Mouse (Mus musculus): ENCODE data around the gene Pfas.
A peak's percentile ranks its signal among the peaks of the same experiment; 100 is the strongest.

The Pfas gene

DNA sequence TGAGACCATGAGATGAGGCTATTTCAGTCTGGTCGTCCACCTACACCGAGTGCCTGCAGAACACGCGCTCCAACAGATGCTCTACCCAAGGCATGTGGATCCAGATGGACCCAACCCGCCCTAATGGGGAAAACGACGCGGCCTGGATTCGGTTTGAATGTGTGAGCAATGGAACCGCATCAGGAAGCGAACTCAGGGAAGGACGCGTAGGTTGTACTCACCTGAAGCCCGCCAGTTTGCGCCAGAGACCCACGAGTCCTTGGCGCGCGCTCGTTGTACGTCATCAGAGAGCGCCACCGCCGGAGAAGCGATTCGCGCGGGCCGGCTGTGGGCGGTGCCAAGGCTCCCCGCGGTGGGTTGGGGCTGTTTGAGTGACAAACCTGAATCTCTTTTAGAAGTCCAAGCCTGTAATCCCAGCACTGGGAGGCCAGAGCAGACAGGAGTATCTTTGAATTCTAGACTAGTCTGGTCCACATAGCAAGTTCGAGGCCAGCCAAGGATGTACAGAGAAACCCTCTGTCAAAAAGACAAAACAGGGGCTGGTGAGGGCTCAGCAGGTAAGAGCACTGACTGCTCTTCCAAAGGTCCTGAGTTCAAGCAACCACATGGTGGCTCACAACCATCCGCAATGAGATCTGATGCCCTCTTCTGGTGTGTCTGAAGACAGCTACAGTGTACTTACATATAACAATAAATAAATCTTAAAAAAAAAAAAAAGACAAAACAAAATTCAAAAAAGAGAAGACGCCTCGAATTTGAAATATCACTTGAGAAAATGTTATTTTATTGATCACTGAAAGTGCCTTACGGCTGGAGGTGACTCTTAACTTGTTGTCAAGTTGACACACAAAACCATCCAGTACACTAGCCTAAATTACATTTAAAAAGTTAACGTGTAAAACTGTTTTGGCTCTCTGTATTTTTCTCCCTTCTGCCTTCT lies at the start of gene Pfas:
Gene Pfas, minus strand, starts transcription at position 279 of the 940 bp plus-strand sequence.
- peak; percentile 46 for DNase-seq (ENCODE audit: low read depth)

DNA sequence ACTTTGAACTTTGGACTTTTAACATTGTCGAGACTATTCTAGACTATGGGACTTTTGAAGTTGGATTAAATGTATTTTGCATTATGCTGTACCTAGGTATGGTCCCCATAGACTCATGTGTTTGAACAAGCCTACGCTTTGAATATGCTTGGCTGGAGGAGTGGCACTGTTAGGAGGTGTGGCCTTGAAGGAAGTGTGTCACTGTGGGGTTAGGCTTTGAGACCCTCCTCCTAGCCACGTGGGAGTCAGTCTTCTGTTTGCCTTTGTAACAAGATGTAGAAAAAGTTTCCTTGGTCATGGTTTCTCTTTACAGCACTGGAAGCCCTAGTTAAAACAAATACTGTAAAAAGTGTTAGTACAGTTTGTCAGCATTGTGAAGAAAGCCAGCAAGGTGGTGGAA lies 45.6 kb upstream of the Pfas start:
- DNase-seq (ENCODE audit: low read depth) = no peak

DNA sequence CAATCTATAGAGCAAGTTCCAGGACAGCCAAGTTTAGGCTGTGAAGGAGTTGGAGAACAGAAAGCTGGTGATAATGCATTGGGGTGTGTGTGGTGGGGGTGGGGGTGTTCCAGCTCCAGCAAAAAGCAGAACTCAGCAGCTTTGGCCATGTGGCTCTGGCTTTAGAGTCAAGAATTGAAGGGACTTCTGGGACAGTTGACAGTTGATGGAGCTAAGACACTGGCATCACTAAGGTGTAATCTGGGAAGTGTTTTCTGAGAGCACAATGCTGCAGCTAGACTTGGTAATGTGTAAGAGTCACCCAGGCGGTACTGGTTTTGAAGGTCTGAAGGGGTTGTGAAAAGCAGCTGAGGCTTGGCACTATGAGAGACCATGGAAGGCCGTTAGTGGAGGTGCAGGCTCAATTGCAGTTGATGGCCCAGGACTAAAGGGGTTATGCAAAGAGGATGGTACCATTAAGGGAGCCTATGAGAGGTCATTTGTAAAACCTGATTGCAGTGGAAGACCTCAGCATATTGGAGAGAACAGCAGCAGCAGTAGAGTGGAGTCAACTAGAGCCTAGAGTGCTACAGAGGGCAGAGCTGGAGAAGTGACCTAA lies 44.7 kb upstream of the Pfas start:
- DNase-seq (ENCODE audit: low read depth) = no peak

DNA sequence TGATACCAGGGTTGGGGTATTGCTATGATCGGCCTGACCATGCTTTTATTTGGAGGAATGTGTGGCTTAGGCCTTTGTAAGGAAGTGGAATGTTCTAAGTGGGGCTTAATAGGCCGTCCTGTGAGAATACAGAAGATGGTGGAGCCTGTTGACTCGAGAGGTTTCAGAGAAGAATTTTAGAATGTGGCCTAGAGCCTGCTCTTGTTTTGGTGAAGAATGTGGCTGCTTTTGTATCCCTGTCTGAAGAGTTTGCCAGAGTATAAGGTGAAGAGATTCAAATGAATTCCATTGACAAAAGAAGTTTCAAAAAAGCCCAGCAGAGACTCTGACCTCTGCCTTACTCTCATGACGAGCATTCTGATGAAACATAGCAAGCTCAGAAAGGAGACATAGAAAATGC lies 43.5 kb upstream of the Pfas start:
- no peak for DNase-seq (ENCODE audit: low read depth)

DNA sequence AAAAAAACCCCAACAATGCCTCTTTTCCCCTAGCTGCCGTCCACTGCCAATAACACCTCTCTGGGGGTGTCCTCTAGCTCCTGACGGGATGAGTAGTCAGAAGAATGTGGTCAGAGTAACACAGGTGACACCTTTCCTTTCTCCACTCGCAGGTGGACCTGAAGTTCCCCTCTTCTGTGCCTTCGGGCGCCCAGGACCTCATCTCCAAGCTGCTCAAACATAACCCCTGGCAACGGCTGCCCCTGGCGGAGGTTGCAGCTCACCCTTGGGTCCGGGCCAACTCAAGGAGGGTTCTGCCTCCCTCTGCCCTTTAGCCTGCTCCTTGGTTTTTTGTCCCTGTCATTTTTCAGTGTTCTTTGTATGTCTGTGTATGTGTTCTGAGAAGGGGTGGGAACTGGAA lies 42.5 kb upstream of the Pfas start:
- no peak for DNase-seq (ENCODE audit: low read depth)

DNA sequence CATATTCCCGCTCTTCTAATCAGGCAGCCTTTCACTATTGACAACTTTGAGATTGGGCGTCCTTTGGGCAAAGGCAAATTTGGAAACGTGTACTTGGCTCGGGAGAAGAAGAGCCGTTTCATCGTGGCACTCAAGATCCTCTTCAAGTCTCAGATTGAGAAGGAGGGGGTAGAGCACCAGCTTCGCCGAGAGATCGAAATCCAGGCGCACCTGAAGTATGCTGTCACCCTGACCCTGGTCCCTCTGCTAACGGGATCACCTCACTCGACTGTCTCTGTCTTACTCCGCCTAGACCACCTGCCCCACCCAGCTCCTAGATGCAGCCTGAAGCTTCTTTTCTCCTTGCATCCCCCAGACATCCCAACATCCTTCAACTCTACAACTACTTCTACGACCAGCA lies 39.9 kb upstream of the Pfas start:
- DNase-seq (ENCODE audit: low read depth) = no peak

DNA sequence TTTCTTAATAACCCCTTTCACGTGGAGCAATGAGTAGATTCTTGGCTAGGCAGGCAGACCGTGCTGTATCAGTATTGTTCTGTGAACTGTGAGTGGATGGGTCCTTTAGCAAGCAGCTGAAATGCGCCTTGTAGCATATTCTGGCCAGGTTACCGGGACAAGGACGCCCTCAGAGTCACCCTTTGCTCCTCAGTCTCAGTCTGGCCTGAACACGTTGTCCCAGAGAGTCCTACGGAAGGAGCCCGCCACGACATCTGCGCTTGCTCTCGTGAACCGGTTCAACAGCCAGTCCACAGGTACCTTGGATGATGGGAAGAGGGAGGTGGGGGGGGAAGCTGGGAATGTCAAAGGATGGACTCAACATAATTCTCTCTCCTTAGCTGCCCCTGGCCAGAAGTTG lies 39.3 kb upstream of the Pfas start:
- no peak for DNase-seq (ENCODE audit: low read depth)

DNA sequence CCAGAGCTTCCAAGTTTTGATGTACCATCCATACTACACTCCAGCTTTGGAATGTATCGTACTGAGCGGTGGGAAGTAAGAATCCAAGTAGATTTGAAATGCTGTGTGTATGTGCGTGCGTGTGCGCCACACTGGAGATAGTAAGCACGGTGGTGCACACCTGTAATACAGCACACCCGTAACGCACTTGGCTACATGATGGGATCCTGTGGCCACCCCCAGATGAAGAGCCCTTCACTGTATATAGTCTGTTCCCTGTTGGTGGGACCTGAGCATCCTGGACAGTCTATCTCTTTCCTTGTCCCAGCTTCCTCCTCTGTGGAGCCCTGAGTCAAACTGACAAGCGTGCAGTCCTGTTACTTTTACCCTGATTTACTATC lies 38.1 kb upstream of the Pfas start:
- DNase-seq (ENCODE audit: low read depth) = no peak

DNA sequence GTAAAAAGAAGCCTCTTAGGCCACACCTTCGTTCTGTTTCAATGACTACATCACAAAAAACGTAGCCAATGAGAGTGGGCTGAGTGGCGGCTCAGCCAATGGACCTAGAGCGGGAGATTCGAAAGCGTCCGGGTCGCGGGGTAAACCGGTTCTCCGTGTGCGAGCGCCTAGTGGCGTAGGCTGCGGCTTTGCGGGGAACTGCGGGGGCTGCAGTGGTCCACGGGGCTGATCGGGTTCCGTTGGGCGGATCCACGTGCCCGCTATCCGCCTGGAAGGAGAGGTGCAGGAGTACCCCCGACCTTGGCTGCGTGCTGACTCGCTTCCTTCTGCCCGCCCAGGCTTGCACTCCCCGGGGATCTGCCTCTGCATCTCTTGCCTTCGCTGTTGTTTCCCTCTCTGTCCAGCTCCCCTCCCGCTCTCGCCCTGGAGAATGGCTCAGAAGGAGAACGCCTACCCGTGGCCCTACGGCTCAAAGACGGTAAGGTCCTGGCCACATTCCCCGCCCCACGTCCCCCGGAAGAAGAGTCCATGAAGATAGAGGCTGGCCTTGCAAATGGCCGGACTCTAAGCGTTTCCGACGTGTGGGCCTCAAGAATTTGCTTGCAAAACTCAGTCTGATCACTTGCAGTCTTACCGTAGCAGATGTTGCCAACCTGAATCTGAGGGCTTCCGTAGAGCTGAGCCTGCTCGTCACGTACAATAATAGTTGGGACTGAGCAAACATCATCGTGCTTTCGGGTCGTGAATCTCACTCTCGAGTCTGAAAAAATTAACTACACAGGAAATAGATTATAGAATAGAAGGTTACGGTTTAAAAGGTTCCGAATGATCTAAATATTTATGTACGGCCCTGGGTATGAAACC lies 37.5 kb upstream of the Pfas start, which contains the start of gene Aurkb:
Gene Aurkb, plus strand, starts transcription at position 117 of the 864 bp plus-strand sequence.
- DNase-seq (ENCODE audit: low read depth) = peak; percentile 62

DNA sequence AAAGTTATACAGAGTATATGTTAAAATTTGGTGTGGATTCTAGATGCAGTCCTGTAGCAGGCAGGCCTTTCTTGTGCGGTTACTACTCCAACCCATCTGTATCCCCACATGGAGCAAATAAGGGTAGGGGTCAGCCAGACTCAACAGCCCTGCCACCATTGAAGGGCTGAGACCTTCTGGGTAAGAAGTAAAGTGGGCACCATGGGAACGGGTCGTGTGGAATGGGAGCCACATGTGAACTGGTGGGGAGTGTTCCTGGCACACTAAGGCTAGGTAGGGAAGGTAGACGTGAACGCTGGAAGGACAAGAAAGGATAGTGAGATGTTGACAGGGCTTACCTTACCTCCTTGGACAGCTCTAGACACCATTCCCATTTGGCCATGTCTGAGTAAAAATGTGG lies 29.9 kb upstream of the Pfas start:
- DNase-seq (ENCODE audit: low read depth) = no peak

DNA sequence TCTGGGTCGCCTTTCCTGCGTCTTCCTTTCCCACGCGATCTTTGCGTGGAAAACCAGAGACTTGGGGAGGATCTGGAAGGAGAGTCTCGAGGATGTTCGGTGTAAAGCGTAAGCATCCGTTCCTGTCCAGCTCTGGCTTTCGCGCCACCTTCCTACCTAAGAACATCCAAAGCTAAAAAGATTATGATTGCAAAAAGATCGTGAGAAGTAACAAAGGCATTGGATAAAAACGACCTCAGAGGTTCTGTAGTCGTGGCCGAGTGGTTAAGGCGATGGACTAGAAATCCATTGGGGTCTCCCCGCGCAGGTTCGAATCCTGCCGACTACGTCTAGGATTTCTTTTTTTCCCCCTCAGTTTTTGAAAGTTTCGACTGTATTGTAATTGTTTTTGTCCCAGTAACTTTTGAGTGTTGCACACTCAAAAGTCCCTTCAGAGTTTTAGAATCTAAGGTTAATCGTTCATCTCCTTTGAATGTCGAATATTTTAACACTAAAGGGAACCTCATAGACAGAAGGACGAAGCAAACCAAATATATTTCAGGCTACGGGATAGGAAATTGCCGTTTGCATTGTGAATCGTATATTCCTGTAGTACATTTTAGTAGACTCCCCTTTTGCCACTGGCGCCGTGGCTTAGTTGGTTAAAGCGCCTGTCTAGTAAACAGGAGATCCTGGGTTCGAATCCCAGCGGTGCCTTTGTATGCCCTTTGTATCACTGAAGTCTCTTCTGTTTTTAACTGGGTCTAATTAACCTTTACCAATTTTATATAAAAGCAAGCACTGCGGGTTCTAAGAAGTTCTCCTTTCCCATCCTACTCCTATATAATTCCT lies 29.2 kb upstream of the Pfas start:
- DNase-seq (ENCODE audit: low read depth) = peak; percentile 78

DNA sequence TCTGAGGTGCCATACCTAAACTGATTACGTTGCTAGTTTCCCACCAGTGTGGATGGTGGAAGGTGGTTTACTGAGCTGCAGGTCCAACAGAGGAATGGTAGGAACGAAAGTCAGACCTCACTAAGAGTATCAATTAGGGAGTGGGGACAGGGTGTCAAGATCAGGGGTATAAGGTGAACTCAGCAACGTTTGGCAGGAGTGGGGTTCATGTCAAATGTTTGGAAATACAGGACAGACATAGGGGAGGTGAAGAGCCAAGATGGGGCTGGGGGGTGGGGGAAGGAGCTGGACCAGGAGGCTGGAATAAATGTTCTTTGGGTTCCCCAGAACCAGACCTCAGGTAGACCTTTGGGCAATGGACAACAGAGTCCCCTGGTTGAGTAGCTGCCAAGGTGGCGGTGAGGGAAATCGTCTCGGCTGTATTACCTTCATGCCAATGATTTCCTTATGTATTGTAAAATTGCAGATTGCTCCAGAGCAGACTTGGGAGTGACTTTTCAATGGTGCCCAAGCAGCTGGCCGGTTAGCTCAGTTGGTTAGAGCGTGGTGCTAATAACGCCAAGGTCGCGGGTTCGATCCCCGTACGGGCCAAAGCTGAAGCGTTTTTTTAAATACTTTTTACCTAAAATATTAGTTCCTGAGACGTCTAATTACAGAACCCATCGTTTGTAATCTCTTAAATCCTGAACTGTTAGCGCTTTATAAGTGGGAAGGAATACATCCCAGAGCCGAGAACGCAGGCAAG lies 28.4 kb upstream of the Pfas start:
- DNase-seq (ENCODE audit: low read depth) = peak; percentile 67

DNA sequence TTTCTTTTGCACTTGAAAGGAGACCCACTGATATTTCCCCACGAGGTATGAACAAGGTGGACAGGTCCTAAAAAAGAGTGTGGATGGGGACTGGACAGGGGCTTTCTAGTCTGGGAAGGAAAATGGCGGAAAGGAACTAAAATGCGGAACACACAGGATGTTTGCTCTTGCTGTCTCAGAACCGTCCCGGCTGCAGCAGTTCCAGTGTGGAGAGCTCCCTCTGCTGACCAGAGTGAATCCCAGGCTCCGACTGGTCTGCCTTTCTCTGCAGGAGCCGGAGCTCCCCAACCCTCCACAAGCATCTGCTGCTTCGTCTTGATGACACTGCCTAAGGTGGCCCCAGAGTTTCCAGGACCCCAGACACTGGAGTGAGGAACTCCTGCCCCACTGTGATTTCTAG lies 27.6 kb upstream of the Pfas start:
- DNase-seq (ENCODE audit: low read depth) = peak; percentile 63

DNA sequence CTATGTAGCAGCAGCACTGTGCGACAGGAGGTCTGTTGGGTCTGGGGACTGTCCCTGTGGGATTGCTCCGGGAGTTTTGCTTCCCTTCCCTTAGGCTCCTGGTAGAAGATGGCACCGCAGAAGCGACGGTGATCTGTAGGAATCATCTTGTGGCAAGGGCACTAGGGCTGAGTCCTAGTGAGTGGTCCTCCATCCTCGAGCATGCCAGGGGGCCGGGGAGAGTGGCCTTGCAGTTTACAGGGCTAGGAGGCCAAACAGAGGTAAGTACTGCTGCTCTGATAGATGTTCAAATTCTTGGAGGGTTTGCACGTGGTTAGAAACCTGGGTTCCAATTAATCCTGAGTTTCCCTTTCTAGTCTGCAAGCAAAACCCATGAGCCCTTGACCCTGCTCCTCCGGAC lies 27.2 kb upstream of the Pfas start:
- DNase-seq (ENCODE audit: low read depth) = no peak

DNA sequence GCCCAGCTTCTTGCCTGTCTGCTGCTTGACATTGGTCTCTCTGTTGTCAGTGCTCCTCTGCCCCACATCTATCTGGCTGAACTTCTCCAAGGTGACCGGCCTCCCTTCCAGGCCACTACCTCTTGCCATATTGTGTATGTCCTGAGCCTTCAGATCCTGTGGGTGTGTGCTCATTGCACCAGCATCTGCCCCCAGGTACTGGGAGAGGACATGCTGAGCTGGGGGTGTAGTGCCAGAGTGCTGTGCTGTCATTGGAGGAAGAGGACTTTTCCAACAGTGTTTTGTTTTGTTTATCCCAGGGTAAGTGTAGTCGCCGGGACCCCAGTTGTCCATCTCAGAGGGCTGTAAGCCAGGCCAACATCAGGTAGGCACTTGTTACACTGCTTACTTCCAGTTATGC lies 26.3 kb upstream of the Pfas start:
- no peak for DNase-seq (ENCODE audit: low read depth)

DNA sequence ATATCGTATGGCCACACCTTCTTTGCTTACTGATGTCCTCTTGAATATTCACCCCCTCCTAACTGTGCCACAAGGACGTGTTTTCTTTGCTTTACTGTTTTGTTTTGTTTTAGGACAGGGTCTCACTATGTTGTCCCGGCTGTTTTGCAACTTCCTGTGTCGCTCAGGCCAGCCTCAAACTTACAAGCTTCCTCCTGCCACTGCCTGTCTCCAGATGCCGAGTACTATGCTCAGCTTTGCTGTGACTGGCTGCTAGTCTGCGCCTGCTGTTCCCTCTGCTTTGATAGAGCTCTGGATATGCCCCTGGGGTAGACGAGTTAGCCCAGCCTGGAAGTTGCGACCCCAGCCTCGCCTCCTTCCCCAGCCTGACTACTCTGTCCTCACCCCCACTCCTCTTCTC lies 25.3 kb upstream of the Pfas start:
- DNase-seq (ENCODE audit: low read depth) = no peak

DNA sequence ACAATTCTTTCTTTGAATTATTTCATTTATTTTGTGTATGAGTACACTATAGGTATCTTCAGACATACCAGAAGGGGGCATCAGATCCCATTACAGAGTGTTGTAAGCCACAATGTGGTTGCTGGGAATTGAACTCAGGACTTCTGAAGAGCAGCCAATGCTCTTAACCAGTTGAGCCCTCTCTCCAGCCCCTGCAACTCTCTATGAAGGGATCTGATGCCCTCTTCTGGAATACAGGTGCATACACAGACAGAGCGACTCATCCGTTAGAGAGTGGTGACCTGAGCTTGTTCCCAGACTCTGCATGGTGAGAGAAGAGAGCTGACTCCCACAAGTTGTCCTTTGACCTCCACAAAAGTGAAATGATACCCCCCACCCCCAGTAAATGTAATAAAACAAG lies 20.5 kb upstream of the Pfas start:
- no peak for DNase-seq (ENCODE audit: low read depth)

DNA sequence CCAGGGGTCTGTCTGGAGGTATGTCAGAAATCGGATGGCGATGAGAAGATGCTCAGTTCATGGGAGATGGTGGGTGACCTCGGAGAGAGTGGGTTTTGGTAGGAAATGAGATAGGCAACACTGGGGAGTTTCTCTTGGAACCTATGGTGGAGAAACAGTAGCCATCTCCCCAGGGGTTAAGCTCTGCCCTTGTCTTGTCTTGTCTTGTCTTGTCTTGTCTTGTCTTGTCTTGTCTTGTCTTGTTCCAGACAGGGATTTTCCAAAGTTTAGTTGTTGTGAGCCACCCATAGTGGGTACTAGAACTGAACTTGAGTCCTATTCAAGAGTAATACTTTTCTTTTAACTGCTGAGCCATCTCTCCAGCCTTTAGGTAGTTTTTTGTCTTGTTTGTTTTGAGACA lies 18.3 kb upstream of the Pfas start:
- no peak for DNase-seq (ENCODE audit: low read depth)

DNA sequence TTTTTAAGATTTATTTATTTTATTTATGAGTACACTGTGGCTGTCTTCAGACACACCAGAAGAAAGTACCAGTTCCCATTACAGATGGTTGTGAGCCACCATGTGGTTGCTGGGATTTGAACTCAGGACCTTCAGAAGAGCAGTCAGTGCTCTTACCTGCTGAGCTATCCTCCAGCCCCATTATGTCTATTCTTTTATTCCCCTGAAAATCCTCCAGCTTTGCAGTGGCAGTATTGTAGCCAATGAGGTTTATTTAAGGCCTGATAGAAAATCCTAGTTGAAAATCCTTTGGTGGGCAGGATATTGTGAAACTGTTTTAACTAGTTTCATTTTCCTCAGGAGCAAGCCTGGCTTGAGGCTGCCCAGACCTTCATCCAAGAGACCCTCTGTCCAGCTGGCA lies 12.4 kb upstream of the Pfas start:
- no peak for DNase-seq (ENCODE audit: low read depth)

DNA sequence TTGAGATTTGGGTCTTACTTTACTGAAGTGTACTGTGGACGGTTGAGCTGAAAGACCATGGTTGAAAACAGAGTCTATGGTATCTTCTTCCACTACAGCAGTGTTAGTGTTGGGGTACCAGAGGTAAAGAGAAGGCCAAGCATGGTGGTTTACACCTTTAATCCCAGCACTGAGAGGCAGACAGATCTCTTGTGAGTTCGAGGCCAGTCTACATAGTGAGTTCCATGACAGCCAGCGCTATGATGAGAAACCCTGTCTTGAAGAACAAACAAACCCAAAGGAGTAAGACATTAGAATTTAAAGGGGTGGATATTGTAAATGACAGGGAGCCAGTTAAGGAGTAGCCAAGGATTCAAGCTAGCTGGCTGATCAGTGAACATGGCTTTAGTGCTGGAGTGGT lies 8.5 kb upstream of the Pfas start:
- DNase-seq (ENCODE audit: low read depth) = no peak

Measured in fibroblast of lung, adult 2 months (primary cell).